Mouse (Mus musculus): ENCODE data around the gene Ppp1r14d. TPM values are rescaled to one million over a fixed set of nuclear protein-coding genes. Genes with fewer than 3 reads are reported as not detected.
A peak's percentile ranks its signal among the peaks of the same experiment; 100 is the strongest.

The Ppp1r14d gene
- polyA plus RNA-seq, 1 experiment from 2014 or later = not detected

GRCm38 (mm10) chr2:119250826-119251478 lies 21.2 kb upstream of the Ppp1r14d start:
- no peak overlapping the region for H3K27ac ChIP-seq
- peak overlapping the region; percentile 50 for H3K4me2 ChIP-seq
- H3K4me1 ChIP-seq (replicated peaks) = peaks cover 4% of the 10 kb centered on the region
- peaks cover 24% of the 10 kb centered on the region for H3K27me3 ChIP-seq
- no peaks in the 10 kb centered on the region for H3K36me3 ChIP-seq
- peak; percentile 53; the same call in 1 of the 2 replicates for ATAC-seq (replicated peaks; ENCODE audit: insufficient number of reproducible peaks, insufficient read depth, low FRiP score, low read depth)
- 11% methylated on average over 11 of the region's 11 CpGs for WGBS
- H3K4me3 ChIP-seq = 0 out of 2 replicates have a peak overlapping the region, but pooled peaks have one; percentile 6
- no peak overlapping the region for H3K9ac ChIP-seq
- H3K9me3 ChIP-seq (replicated peaks) = no peaks in the 10 kb centered on the region

- no peaks in the 10 kb centered on the region for H3K9me3 ChIP-seq (replicated peaks)
- no peak overlapping the region for H3K4me2 ChIP-seq
- no peak for ATAC-seq (replicated peaks; ENCODE audit: insufficient number of reproducible peaks, insufficient read depth, low FRiP score, low read depth)
- no peak overlapping the region for H3K27ac ChIP-seq
- peaks cover 4% of the 10 kb centered on the region for H3K4me1 ChIP-seq (replicated peaks)
- whole genome bisulfite sequencing = 61% methylated on average over 5 of the region's 5 CpGs
- no peak overlapping the region for H3K9ac ChIP-seq
- no peaks in the 10 kb centered on the region for H3K36me3 ChIP-seq
- H3K4me3 ChIP-seq = no peak overlapping the region
- peaks cover 21% of the 10 kb centered on the region for H3K27me3 ChIP-seq
These were observed 20.7 kb upstream of the Ppp1r14d start for GRCm38 (mm10) chr2:119250377-119250776.

DNA sequence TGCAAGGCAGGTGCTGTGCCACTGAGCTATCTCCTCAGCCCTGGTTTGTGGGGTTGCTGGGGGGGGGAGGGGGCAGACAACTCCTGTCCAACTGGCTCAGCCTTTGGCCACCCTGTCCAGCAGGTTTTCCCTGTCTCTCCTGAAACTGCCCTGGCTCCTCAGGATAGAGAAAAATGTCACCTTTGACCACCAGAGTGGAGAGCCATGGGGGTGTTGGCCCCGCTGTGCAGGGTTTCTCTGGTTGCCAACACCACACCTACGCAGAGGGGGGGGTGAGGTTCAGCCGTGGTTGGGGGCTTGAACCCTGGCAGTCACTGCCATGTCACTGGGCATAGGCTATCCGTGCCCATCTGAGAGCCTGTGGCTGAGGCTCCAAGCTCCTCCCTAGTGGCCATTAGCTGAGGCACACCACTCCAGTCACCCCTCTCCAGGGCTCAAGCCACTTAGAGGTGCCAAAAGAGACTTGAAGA lies 19.9 kb upstream of the Ppp1r14d start:
- Histone ChIP-seq H3K4me3 (no peak overlapping the region), H3K27ac (no peak overlapping the region), H3K4me2 (no peak overlapping the region), H3K4me1 (replicated peaks) (peaks cover 4% of the 10 kb centered on the region), H3K9me3 (replicated peaks) (no peaks in the 10 kb centered on the region), H3K27me3 (peaks cover 16% of the 10 kb centered on the region), H3K36me3 (no peaks in the 10 kb centered on the region), H3K9ac (no peak overlapping the region)
- 73% methylated on average over 4 of the region's 4 CpGs for WGBS
- ATAC-seq (replicated peaks; ENCODE audit: insufficient number of reproducible peaks, insufficient read depth, low FRiP score, low read depth) = 0 out of 2 replicates have a peak, but pooled peaks have one; percentile 5

GRCm38 (mm10) chr2:119247904-119248303 lies 18.2 kb upstream of the Ppp1r14d start:
- no peak overlapping the region for H3K4me2 ChIP-seq
- no peak for ATAC-seq (replicated peaks; ENCODE audit: insufficient number of reproducible peaks, insufficient read depth, low FRiP score, low read depth)
- H3K27ac ChIP-seq = no peak overlapping the region
- H3K27me3 ChIP-seq = peaks cover 9% of the 10 kb centered on the region
- 79% methylated on average over 9 of the region's 9 CpGs for WGBS
- H3K9ac ChIP-seq = no peak overlapping the region
- H3K36me3 ChIP-seq = no peaks in the 10 kb centered on the region
- no peaks in the 10 kb centered on the region for H3K9me3 ChIP-seq (replicated peaks)
- peaks cover 4% of the 10 kb centered on the region for H3K4me1 ChIP-seq (replicated peaks)
- no peak overlapping the region for H3K4me3 ChIP-seq

- no peak overlapping the region for H3K4me2 ChIP-seq
- no peak for ATAC-seq (replicated peaks; ENCODE audit: insufficient number of reproducible peaks, insufficient read depth, low FRiP score, low read depth)
- no peaks in the 10 kb centered on the region for H3K9me3 ChIP-seq (replicated peaks)
- H3K27me3 ChIP-seq = peaks cover 16% of the 10 kb centered on the region
- H3K4me3 ChIP-seq = no peak overlapping the region
- no peaks in the 10 kb centered on the region for H3K4me1 ChIP-seq (replicated peaks)
- no peak overlapping the region for H3K9ac ChIP-seq
- H3K27ac ChIP-seq = no peak overlapping the region
- no peaks in the 10 kb centered on the region for H3K36me3 ChIP-seq
- WGBS = 63% methylated on average over 7 of the region's 7 CpGs
These were observed 15.5 kb upstream of the Ppp1r14d start for GRCm38 (mm10) chr2:119245246-119245645.

GRCm38 (mm10) chr2:119242548-119242947 lies 12.8 kb upstream of the Ppp1r14d start:
- H3K27ac ChIP-seq = no peak overlapping the region
- peaks cover 37% of the 10 kb centered on the region for H3K27me3 ChIP-seq
- no peak overlapping the region for H3K4me2 ChIP-seq
- 65% methylated on average over 9 of the region's 9 CpGs for whole genome bisulfite sequencing
- no peak for ATAC-seq (replicated peaks; ENCODE audit: insufficient number of reproducible peaks, insufficient read depth, low FRiP score, low read depth)
- no peak overlapping the region for H3K4me3 ChIP-seq
- no peaks in the 10 kb centered on the region for H3K36me3 ChIP-seq
- H3K9ac ChIP-seq = no peak overlapping the region
- peaks cover 4% of the 10 kb centered on the region for H3K4me1 ChIP-seq (replicated peaks)
- H3K9me3 ChIP-seq (replicated peaks) = no peaks in the 10 kb centered on the region

DNA sequence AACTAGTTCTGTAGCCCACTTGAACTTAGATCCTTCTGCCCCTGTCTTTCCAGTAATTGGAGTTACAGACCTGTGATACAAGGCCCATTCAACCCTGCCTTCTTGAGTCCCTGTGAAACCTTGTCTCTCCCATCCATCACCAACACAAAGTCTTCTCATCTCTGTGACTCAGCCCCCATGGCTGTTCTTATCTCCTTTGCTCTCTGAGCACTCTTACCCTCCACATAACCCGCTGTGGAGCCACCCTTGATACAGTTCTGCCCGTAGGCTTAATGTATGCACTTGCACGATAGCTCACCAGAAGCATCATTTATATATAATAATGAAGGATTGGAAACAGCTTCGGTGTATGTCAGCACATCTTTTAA lies 11.1 kb upstream of the Ppp1r14d start:
- no peak for ATAC-seq (replicated peaks; ENCODE audit: insufficient number of reproducible peaks, insufficient read depth, low FRiP score, low read depth)
- Histone ChIP-seq H3K4me1 (replicated peaks) (peaks cover 12% of the 10 kb centered on the region), H3K27ac (no peak overlapping the region), H3K4me2 (no peak overlapping the region), H3K9me3 (replicated peaks) (no peaks in the 10 kb centered on the region), H3K27me3 (peaks cover 54% of the 10 kb centered on the region), H3K9ac (no peak overlapping the region), H3K36me3 (no peaks in the 10 kb centered on the region), H3K4me3 (no peak overlapping the region)
- WGBS = 78% methylated on average over 4 of the region's 4 CpGs

DNA sequence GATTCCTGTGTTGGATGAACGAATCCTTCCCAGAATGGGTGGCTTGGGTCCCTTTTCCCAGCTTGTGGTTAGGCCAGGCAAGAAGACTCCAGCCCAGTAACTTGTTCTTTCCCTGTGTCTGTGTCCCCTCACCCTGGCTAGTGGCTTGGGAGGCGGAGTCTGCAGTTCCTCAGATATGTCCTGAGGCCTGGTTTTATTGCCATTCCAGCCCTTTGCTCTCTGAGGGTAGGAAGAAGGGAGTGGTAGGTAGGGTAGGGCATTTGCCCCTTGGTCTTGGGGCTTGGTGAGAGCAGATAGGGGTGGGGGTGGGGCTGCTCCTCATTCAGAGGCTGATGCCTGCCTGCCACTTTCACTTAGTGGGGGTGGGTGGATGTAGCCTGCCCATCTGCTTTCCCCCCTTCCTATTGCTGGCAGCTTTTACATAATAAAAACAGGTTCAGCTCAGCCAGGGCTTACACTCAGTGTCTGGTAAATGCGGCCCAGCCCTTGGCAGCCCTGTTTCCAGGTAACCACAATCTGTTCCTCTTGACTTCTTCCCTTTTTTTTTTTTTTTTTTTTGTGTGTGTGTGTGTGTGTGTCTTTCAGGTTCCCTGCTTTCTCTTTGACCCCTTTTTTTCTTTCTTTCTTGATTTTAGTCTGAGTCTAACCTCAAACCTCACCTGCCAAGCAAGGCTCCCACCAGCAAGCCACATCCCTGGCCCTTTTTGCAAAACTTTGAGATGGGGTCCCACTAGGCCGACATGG lies 10.5 kb upstream of the Ppp1r14d start:
- H3K9me3 ChIP-seq (replicated peaks) = no peaks in the 10 kb centered on the region
- H3K36me3 ChIP-seq = no peaks in the 10 kb centered on the region
- no peak for ATAC-seq (replicated peaks; ENCODE audit: insufficient number of reproducible peaks, insufficient read depth, low FRiP score, low read depth)
- 69% methylated on average over 4 of the region's 4 CpGs for WGBS
- no peak overlapping the region for H3K27ac ChIP-seq
- peaks cover 12% of the 10 kb centered on the region for H3K4me1 ChIP-seq (replicated peaks)
- peaks cover 60% of the 10 kb centered on the region for H3K27me3 ChIP-seq
- no peak overlapping the region for H3K4me2 ChIP-seq
- no peak overlapping the region for H3K4me3 ChIP-seq
- H3K9ac ChIP-seq = no peak overlapping the region

GRCm38 (mm10) chr2:119238671-119239070 lies 9.0 kb upstream of the Ppp1r14d start:
- Histone ChIP-seq H3K4me1 (replicated peaks) (peaks cover 12% of the 10 kb centered on the region), H3K27ac (no peak overlapping the region), H3K27me3 (peaks cover 75% of the 10 kb centered on the region), H3K4me2 (no peak overlapping the region; the same call in 1 of the 2 replicates), H3K4me3 (peak overlapping the region; percentile 50; the same call in 1 of the 2 replicates), H3K9ac (no peak overlapping the region), H3K36me3 (no peaks in the 10 kb centered on the region), H3K9me3 (replicated peaks) (no peaks in the 10 kb centered on the region)
- 76% methylated on average over 2 of the region's 2 CpGs for WGBS
- ATAC-seq (replicated peaks; ENCODE audit: insufficient number of reproducible peaks, insufficient read depth, low FRiP score, low read depth) = no peak

GRCm38 (mm10) chr2:119237871-119238220 lies 8.1 kb upstream of the Ppp1r14d start:
- Histone ChIP-seq H3K4me2 (peak overlapping the region; percentile 76), H3K27ac (no peak overlapping the region), H3K4me1 (replicated peaks) (peaks cover 12% of the 10 kb centered on the region), H3K27me3 (peaks cover 77% of the 10 kb centered on the region), H3K4me3 (peak overlapping the region; percentile 50), H3K9me3 (replicated peaks) (no peaks in the 10 kb centered on the region), H3K9ac (no peak overlapping the region; the same call in 1 of the 2 replicates), H3K36me3 (no peaks in the 10 kb centered on the region)
- no peak for ATAC-seq (replicated peaks; ENCODE audit: insufficient number of reproducible peaks, insufficient read depth, low FRiP score, low read depth)
- WGBS = 3% methylated on average over 31 of the region's 31 CpGs

DNA sequence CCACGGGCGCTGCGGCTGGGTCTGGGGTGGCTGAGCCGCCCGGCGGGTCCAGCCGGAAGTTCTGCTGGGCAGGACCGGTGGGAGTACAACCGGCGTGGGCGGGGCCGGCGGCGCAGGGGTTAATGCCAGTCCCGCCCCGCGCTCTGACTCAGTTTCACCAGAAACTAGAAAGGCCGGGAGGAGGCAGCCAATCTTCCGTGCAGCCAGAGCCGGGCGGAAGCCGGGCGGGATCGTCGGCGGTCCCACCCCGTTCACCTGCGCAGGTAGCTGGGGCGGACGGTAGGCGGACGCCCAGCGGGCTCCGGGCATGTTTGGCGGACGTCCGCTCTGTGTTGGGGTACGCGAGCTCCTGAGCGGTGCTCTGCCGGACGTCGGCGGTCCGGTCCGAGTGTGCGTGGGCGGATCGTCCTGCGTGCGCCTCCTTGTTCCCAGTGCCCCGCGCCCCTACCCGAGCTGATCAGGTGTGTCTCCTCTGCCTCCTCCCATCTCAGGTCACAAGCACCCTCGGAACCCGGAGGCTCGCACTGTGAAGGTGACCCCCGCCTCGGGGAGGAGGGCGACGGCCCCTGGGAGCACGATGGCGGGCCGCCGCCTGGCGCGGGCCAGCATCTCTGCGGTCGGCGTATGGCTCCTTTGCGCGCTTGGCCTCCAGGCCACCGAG lies 7.6 kb upstream of the Ppp1r14d start, which contains the start of gene Spint1:
Gene Spint1, plus strand, starts transcription at position 153 of the 661 bp plus-strand sequence.
- peak within 1 kb of the TSS; percentile 76 for H3K4me2 ChIP-seq
- no peaks in the 10 kb centered on the region for H3K36me3 ChIP-seq
- H3K27ac ChIP-seq = no peak within 1 kb of the TSS
- peak within 1 kb of the TSS; percentile 35; the same call in 1 of the 2 replicates for H3K9ac ChIP-seq
- H3K27me3 ChIP-seq = peaks cover 77% of the 10 kb centered on the region
- peak within 1 kb of the TSS; percentile 50 for H3K4me3 ChIP-seq
- no peaks in the 10 kb centered on the region for H3K9me3 ChIP-seq (replicated peaks)
- peaks cover 12% of the 10 kb centered on the region for H3K4me1 ChIP-seq (replicated peaks)
- under 1% methylated on average over 73 of the region's 73 CpGs for WGBS
- no peak for ATAC-seq (replicated peaks; ENCODE audit: insufficient number of reproducible peaks, insufficient read depth, low FRiP score, low read depth)
